In the genomic region with DNA sequence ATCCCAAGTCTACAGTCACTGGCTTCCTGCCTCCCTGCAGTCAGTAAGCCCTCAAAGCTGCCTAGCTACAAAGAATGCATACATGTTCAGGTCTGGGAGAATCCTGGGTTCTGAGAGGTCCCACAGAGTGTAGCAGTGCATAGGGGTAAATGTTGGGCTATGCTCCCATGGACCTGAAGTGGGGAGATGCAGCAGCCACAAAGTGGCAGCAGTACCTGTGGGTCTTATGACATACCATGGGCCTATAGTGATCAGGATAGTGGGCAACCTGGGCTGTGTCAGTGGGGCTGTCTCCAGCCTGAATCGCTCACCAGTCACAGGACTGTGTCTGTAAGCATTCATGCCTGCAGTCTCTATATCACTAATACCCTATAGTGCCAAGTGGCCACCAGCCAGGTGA, we compare ENCODE assay signal across 8 mouse cellular contexts. TPM values are rescaled to one million over a fixed set of nuclear protein-coding genes. Genes with fewer than 3 reads are reported as not detected.
DNase-seq lines count a peak whose midpoint lies in the region; ATAC-seq and TF ChIP-seq lines count a peak whose summit lies in the region.

Egfl7 (plus strand) TSS at position 301 of the 400 bp plus-strand sequence.

- H3K4me2 ChIP-seq in heart, embryonic 13.5 days = peak within 1 kb of the TSS; percentile 20; the same call in 1 of the 2 replicates
- no peak within 1 kb of the TSS for H3K4me2 ChIP-seq in neural tube, embryonic 15.5 days

- H3K27ac ChIP-seq in liver, adult 2 months (replicated peaks; ENCODE audit: insufficient read depth, low read depth, low read length) = peak within 1 kb of the TSS; percentile 83
- peak within 1 kb of the TSS; percentile 61 for H3K27ac ChIP-seq in cortical plate, adult 2 months (ENCODE audit: insufficient read depth, low read length)
- peak within 1 kb of the TSS; percentile 90 for H3K27ac ChIP-seq in heart, embryonic 13.5 days (replicated peaks)
- no peak within 1 kb of the TSS for H3K27ac ChIP-seq in neural tube, embryonic 15.5 days (replicated peaks)

- peak within 1 kb of the TSS; percentile 12; the same call in 1 of the 2 replicates for H3K9ac ChIP-seq in liver, adult 2 months (ENCODE audit: low read depth, low read length)
- peak within 1 kb of the TSS; percentile 40; the same call in 1 of the 2 replicates for H3K9ac ChIP-seq in heart, embryonic 13.5 days
- H3K9ac ChIP-seq in neural tube, embryonic 15.5 days (replicated peaks) = no peak within 1 kb of the TSS

- peak within 1 kb of the TSS; percentile 53 for H3K4me3 ChIP-seq in liver, adult 2 months (ENCODE audit: insufficient read depth, low read depth, low read length)
- H3K4me3 ChIP-seq in cortical plate, adult 2 months (ENCODE audit: insufficient read depth, low read length) = no peak within 1 kb of the TSS
- H3K4me3 ChIP-seq in heart, embryonic 13.5 days = no peak within 1 kb of the TSS
- no peak within 1 kb of the TSS for H3K4me3 ChIP-seq in neural tube, embryonic 15.5 days (replicated peaks)

- H3K4me1 ChIP-seq in liver, adult 2 months (ENCODE audit: control insufficient read depth, insufficient read depth, low read length) = no peaks in the 10 kb centered on the region
- H3K4me1 ChIP-seq in cortical plate, adult 2 months (ENCODE audit: control insufficient read depth, insufficient read depth, low read length) = no peaks in the 10 kb centered on the region
- H3K4me1 ChIP-seq in heart, embryonic 13.5 days = peaks cover 71% of the 10 kb centered on the region
- H3K4me1 ChIP-seq in neural tube, embryonic 15.5 days = 0 out of 2 replicates have a peak, but pooled peaks cover 6% of the 10 kb centered on the region

- no peak for TF ChIP-seq CTCF in liver, adult 2 months (IDR thresholded peaks at IDR 0.05; ENCODE audit: low read depth, low read length)
- no peak for TF ChIP-seq CTCF in cortical plate, adult 2 months (IDR thresholded peaks at IDR 0.05; ENCODE audit: extremely low read depth, insufficient read depth, low read length)

- ATAC-seq in heart, embryonic 13.5 days (ENCODE audit: extremely low read depth, insufficient number of reproducible peaks, low FRiP score, low TSS enrichment) = no peak
- ATAC-seq in neural tube, embryonic 15.5 days (ENCODE audit: low FRiP score) = no peak

- TF ChIP-seq POLR2A in liver, adult 2 months (IDR thresholded peaks at IDR 0.05; ENCODE audit: extremely low read depth, insufficient read depth, low read length) = no peak
- TF ChIP-seq POLR2A in cortical plate, adult 2 months (IDR thresholded peaks at IDR 0.05; ENCODE audit: extremely low read depth, insufficient read depth, low read length) = no peak

- intact Hi-C loops in left cerebral cortex, postnatal 14 days (cut with DNase I) = no loop called here

- H3K27me3 ChIP-seq in liver, adult 2 months (ENCODE audit: control insufficient read depth, insufficient read depth, low read length) = no peaks in the 10 kb centered on the region
- H3K27me3 ChIP-seq in heart, embryonic 13.5 days (replicated peaks) = no peaks in the 10 kb centered on the region
- no peaks in the 10 kb centered on the region for H3K27me3 ChIP-seq in neural tube, embryonic 15.5 days (replicated peaks)

- no peaks in the 10 kb centered on the region for H3K79me2 ChIP-seq in liver, adult 2 months (ENCODE audit: control insufficient read depth, insufficient read depth, low read length)

- no peak for DNase-seq in liver, adult 2 months (ENCODE audit: extremely low read depth, low read depth, low spot score)
- no peak for DNase-seq in liver
- DNase-seq in left cerebral cortex, postnatal 14 days (ENCODE audit: low spot score in 2 of 2) = no peak
- no peak for DNase-seq in thymus, postnatal 10 days (ENCODE audit: low spot score in 2 of 2)
- no peak for DNase-seq in retina, embryonic 14.5 days (ENCODE audit: low spot score)

- WGBS in liver, adult 2 months = 91% methylated on average over 1 of the region's 1 CpGs
- WGBS in heart, embryonic 13.5 days = 80% methylated on average over 1 of the region's 1 CpGs
- 96% methylated on average over 1 of the region's 1 CpGs for WGBS in neural tube, embryonic 15.5 days

- H3K36me3 ChIP-seq in liver, adult 2 months (ENCODE audit: control insufficient read depth, insufficient read depth, low read length) = no peaks in the 10 kb centered on the region
- H3K36me3 ChIP-seq in heart, embryonic 13.5 days = no peaks in the 10 kb centered on the region
- no peaks in the 10 kb centered on the region for H3K36me3 ChIP-seq in neural tube, embryonic 15.5 days

- no peaks in the 10 kb centered on the region for H3K9me3 ChIP-seq in heart, embryonic 13.5 days
- H3K9me3 ChIP-seq in neural tube, embryonic 15.5 days (replicated peaks) = no peaks in the 10 kb centered on the region

RNA-seq across cellular contexts. Expression of gene Egfl7, which starts in this region (rescaled TPM):
- total RNA-seq in liver, adult 2 months (2014; rRNA removed) = 58.6 and 67.0 TPM in 2 replicates
- polyA plus RNA-seq in liver, adult 2 months (2012; rRNA removed) = 60.7 and 90.0 TPM in 2 replicates
- 137 and 145 TPM in 2 replicates for polyA plus RNA-seq in cortical plate, adult 2 months (2012; rRNA removed)
- 170 and 185 TPM in 2 replicates for polyA plus RNA-seq in heart, embryonic 13.5 days (2015; fragmentation: Nextera tagmentation; extraction: Ambion mirVana)
- total RNA-seq in left cerebral cortex, postnatal 14 days (2021) = 10 to 100 TPM; 68.5 to 78.9 TPM
- 76.5 and 94.1 TPM in 2 replicates for polyA plus RNA-seq in neural tube, embryonic 15.5 days (2015; fragmentation: Nextera tagmentation; extraction: Ambion mirVana)
